Mouse (Mus musculus) cerebellum, adult 9-11 months (tissue): ENCODE data around the gene Cage1.
A peak's percentile ranks its signal among the peaks of the same experiment; 100 is the strongest.

ENCODE experiments used
- DNase-seq: peaks from one replicate; pipeline ENCODE4 v3.0.0; 2022

The Cage1 gene

DNA sequence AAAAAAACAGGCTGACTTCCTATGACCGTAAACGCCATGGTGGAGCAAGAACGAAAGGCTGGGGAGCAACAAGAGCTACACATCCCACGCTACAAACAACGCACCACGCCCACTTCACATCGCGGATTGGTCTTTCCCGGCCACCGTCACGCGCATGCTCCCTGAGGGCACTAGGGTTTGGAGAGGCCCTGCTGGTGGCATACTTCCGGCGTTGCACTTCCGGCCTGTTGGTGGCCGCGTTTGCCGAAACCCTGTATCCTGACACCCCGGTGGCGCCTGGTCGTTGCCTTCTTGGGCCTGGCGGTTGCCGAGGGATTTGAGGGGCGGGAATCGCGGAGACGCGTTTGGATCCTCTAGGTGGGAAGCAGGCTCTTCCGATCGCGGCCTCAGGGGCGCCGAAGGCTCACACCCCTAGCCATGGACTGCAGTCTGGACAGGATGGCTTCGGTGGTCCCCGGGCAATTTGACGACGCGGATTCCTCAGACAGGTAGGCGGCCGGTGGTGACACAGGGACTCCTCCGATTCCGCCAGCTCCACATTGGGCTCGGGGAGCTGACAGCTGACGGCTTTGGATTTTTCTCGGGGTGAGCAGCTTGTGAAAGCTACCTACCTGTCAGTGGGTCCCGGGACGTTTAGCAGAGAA, at the start of gene Cage1:
Cage1 (minus strand) TSS at position 26 of the 644 bp plus-strand sequence.
- DNase-seq, result peak; percentile 96

DNA sequence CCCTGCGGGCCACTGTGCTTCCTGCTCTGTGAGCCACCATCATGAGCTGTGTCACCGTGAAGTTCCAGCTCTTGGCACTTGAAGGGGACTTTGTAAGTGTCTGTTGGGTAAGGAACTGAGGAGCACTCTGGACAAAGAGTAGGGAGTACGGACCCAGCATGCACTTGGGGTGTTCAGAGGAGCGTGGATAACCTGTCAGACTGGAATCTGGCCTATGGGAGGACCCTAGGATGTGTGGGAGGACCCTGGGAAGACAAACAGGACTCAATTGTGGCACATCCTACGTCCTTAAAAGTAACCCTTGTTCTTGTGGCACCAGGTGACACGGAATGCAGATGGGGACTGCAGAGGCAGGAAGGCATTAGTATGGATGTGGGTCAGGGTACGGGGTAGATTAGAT, 44.3 kb upstream of the Cage1 start:
- DNase-seq, result no peak

- no peak for DNase-seq
Measured at GRCm38 (mm10) chr13:38080725-38081124, 43.9 kb upstream of the Cage1 start.

DNA sequence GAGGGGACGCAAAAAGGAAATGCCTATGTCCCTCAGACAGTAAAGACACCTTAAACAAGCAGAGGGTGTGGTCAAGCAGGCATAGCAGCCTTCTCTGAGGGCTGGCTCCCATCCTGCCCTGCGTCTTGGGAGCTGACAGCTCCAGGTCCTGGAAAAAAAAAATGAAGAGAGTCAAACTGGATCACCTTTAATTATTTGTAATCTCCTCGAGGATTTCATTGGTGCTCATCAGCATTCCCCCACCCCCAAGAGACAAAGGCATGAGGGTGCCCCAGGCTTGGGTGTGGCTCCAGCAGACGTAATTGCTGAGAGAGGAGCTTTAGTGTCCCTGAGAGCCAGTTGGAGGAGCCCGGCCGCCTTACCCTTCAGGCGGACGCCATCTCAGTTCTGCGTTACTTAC, 43.1 kb upstream of the Cage1 start:
- no peak for DNase-seq

GRCm38 (mm10) chr13:38079366-38079765, 42.5 kb upstream of the Cage1 start:
- DNase-seq, result no peak

DNA sequence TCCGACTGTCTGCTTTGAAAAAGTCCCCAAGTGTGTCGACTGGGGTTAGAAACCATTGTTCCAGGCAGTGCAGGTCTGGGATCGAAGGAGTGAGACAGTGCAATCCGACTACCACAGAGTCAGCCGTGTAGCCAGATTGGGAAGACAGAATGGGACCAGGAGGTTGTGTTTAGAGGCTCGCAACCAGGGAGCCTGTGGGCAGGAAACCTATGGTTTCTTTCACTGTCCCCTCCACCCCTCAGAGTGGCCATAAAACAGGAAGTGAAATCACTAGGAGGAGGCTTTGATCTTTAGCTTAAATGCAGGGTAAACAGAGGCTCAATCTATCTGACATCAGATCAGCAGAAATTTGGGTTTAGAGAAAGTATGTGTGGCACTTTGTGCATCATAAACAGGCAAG, 42.0 kb upstream of the Cage1 start:
- DNase-seq, result no peak

DNA sequence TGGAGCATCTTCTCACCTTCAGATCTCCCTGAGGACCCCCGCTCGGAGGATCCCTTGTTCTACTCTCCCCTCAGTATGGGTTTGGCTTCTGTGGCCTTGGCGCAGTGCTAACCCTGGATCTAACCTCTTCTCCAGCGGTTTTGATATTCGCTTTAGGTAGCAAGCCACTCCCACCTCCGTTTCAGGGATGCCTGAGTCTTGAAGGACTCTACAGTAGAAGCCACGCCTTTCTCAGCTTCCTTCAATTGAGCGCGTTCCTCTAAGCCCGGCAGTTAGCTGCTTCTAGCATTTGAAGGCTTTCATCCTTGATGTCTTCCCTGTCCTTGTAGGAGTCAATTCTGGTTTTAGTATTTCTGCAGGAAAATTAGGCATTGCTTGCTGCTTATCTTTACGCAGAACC, 40.2 kb upstream of the Cage1 start:
- DNase-seq, result no peak

GRCm38 (mm10) chr13:38074404-38074803, 37.5 kb upstream of the Cage1 start:
- no peak for DNase-seq

- no peak for DNase-seq
Measured at GRCm38 (mm10) chr13:38073374-38074307, 36.8 kb upstream of the Cage1 start.

DNA sequence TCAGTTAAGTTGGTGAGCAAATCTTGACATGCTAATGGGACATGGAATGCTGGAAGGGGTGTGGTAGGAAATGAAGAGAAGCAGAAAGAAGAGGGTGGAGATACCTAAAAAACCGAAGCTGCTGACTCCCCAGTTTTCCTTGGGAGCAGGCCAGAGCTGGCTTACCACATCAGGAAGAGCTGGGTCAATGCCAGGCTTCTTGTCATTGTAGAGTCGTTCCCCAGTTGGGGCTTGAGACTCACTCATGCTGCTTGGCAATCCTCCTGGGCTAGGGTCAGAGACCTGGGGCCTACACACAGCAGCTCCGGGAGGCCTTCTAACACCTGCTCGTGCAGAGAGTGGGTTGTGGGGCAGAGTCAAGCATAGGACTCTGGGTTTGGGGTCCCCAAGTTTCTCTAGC, 34.1 kb upstream of the Cage1 start:
- no peak for DNase-seq

- DNase-seq, result peak; percentile 20
Measured at GRCm38 (mm10) chr13:38064854-38065663, 28.2 kb upstream of the Cage1 start.

DNA sequence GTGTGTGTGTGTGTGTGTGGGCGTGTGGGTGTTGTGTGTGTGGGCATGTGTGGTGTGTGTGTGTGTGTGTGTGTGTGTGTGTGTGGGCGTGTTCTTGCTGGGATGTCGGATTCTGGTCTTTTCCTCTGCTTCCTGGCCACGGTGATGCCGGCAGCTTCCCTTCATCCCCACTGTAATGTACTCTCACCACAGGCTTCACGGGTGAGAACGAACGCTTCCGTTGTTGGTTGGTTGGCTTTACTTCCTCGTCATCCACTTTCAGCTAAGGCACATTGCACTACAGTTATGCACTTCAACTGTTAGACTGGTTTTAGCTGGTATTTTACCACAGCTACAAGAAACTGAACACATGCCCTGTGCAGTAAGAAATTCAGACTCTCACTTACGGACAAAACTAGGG, 25.8 kb upstream of the Cage1 start:
- DNase-seq, result no peak

GRCm38 (mm10) chr13:38049888-38050287, 13.0 kb upstream of the Cage1 start:
- DNase-seq, result no peak

DNA sequence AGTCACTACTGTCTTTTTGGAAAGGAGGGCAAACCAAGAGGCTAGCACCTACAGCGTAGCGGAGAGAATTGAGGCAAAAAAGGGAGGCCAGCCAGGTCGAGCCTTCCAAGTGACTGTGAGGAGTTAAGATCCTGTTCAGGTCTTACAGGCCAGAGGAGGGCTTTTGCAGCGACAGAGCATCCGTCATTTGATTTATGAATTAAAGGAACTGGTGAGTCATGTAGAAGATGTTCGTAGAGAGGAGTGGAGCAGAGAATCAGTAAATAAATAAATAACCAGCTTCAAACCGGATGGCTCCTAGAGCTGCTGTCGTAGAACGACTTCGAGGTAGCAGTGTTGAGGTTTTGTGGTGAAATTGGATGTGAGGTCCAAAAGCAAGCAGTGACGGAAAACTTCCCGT, 942 bp upstream of the Cage1 start:
- DNase-seq, result peak; percentile 28

- DNase-seq, result peak; percentile 28
Measured at GRCm38 (mm10) chr13:38036343-38037043, 376 bp downstream of the Cage1 start, which contains the start of gene Riok1. TSS of gene Riok1 (plus strand) at chr13:38036995.

GRCm38 (mm10) chr13:38028407-38028806, 8.5 kb downstream of the Cage1 start:
- no peak for DNase-seq

GRCm38 (mm10) chr13:38027618-38028248, 9.1 kb downstream of the Cage1 start:
- DNase-seq, result no peak

DNA sequence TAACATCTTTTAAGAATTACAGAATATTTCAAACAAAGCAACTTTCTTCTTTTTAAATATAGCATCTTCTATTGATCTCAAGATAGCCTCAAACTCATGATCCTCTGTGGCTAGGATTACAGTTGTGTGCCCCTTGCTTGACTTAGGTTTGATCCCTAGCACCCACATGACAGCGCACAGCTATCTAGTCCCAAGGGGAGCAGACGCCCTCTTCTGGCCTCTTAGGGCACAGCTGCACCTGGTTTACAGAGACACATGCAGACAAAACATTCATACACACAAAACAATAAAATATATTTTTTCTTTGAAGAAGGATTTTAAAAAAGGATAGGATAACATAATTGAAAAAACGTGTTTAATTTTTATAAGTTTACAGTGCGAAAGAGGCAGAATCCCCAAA, 11.0 kb downstream of the Cage1 start:
- DNase-seq, result no peak

- DNase-seq, result no peak
Measured at GRCm38 (mm10) chr13:38018791-38019190, 18.1 kb downstream of the Cage1 start.

DNA sequence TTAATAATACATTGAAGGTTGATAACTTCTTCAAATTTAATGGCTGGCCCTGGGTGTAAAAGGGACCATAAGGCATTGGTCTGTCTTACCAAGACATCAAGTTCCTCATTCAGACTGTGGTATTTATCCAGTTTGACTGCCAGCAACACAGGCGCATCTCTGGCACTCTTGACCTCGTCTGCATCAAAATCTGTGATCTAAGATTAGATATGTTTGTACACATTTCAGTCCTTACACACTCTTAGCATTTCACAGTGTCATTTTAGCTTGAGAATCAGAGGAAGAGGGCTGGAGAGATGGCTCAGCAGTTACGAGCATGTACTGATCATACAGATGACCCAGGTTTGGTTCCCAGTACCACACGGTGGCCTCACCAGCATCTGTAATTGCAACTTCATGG, 21.3 kb downstream of the Cage1 start:
- no peak for DNase-seq

DNA sequence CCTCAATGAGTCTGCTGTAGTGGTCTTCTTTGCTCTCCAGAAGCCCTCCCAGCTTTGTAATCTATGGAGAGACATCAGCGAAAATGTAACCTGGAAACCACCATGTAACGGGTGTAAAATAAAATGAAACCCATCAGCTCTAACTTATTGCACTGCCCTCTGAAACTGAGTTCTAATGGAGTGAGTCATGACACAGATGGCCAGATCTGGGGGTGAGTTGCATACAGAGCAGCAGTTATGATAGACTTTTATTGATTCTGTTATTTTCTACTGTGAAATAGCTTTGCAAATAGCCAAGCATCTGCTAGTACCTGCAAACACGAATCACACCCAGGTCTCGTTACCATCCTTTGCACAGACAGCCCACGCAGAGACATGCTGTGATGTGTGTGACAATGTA, 24.4 kb downstream of the Cage1 start:
- no peak for DNase-seq

- DNase-seq, result no peak
Measured at GRCm38 (mm10) chr13:38010444-38010910, 26.4 kb downstream of the Cage1 start.
